Mouse (Mus musculus) bone marrow macrophage, adult 2 months (primary cell): ENCODE results near the gene Cckbr.

Experiments used
- CTCF ChIP-seq: IDR thresholded peaks from 2 replicates; pipeline ENCODE4 v1.5.1; 2012; ENCODE audit warnings: low read depth, mild to moderate bottlenecking, low read length, moderate library complexity
- POLR2A ChIP-seq: IDR thresholded peaks from 2 replicates; pipeline ENCODE4 v1.6.1; 2012; ENCODE audit warnings: mild to moderate bottlenecking, low read depth, low read length, borderline replicate concordance

- TF ChIP-seq POLR2A (no peak), CTCF (no peak)
Observed at GRCm38 (mm10) chr7:105390236-105390635, 35.3 kb upstream of the Cckbr start.
